Mouse (Mus musculus) midbrain, embryonic 12.5 days (tissue): ENCODE results near the gene Zdhhc5. TPM values are rescaled to one million over a fixed set of nuclear protein-coding genes. Genes with fewer than 3 reads are reported as not detected.

Source experiments
- ATAC-seq: fragments of 200-750 bp; cut with Nextera tagmentation; 2 replicates; pipeline ENCODE4 v1.8.0; 2017; ENCODE audit warnings: low read depth, moderate TSS enrichment, moderate library complexity; ENCODE audit not compliant: low FRiP score
- H3K27ac ChIP-seq: fragments of 300-500 bp; sonication (generic); replicated peaks from 2 replicates; pipeline ENCODE4 v1.5.1; 2016; ENCODE audit warnings: mild to moderate bottlenecking
- H3K27me3 ChIP-seq: fragments of 300-500 bp; sonication (generic); 2 replicates; pipeline ENCODE4 v1.6.1; 2016; ENCODE audit warnings: mild to moderate bottlenecking
- H3K36me3 ChIP-seq: fragments of 300-500 bp; sonication (generic); 2 replicates; pipeline ENCODE4 v1.6.1; 2016
- H3K4me1 ChIP-seq: fragments of 300-500 bp; sonication (generic); 2 replicates; pipeline ENCODE4 v1.6.1; 2016
- H3K4me2 ChIP-seq: fragments of 300-500 bp; sonication (generic); replicated peaks from 2 replicates; pipeline ENCODE4 v1.6.1; 2016; ENCODE audit warnings: mild to moderate bottlenecking, moderate library complexity
- H3K4me3 ChIP-seq: fragments of 300-500 bp; sonication (generic); 2 replicates; pipeline ENCODE4 v1.5.1; 2016; ENCODE audit warnings: mild to moderate bottlenecking
- H3K9ac ChIP-seq: fragments of 300-500 bp; sonication (generic); replicated peaks from 2 replicates; pipeline ENCODE4 v1.6.1; 2016; ENCODE audit warnings: mild to moderate bottlenecking, moderate library complexity
- H3K9me3 ChIP-seq: fragments of 300-500 bp; sonication (generic); 2 replicates; pipeline ENCODE4 v1.6.1; 2016; ENCODE audit warnings: mild to moderate bottlenecking
- WGBS: fragments of 180-500 bp; shearing (Covaris S2); methylation state at CpG from one replicate; pipeline ENCODE4 v1.1.7; 2016; 5-methylcytosine and 5-hydroxymethylcytosine counted together
- polyA plus RNA-seq: library from polyadenylated mRNA; unstranded; fragments of >200 nt; fragmentation: Nextera tagmentation; extraction: Ambion mirVana; gene quantifications from 2 replicates; pipeline ENCODE4 v1.2.1, GENCODE M21; 2016

The Zdhhc5 gene
- polyA plus RNA-seq, 1 experiment from 2014 or later, result 28.1 TPM

GRCm38 (mm10) chr2:84716423-84717355 lies 1.7 kb upstream of the Zdhhc5 start:
- ATAC-seq, result no peak
- peaks cover 16% of the 10 kb centered on the region for H3K4me1 ChIP-seq
- no peaks in the 10 kb centered on the region for H3K27me3 ChIP-seq
- 39% methylated on average over 9 of the region's 9 CpGs for WGBS
- peak overlapping the region; percentile 71 for H3K9ac ChIP-seq
- peak overlapping the region; percentile 81 for H3K4me2 ChIP-seq
- peak overlapping the region; percentile 97; the same call in 1 of the 2 replicates for H3K27ac ChIP-seq
- peaks cover 7% of the 10 kb centered on the region for H3K36me3 ChIP-seq
- no peaks in the 10 kb centered on the region for H3K9me3 ChIP-seq
- H3K4me3 ChIP-seq, result peak overlapping the region; percentile 96

- Histone ChIP-seq H3K4me2 (peak overlapping the region; percentile 81), H3K27ac (peak overlapping the region; percentile 97), H3K36me3 (peaks cover 4% of the 10 kb centered on the region; the same call in 1 of the 2 replicates), H3K4me3 (peak overlapping the region; percentile 96), H3K27me3 (no peaks in the 10 kb centered on the region), H3K4me1 (peaks cover 16% of the 10 kb centered on the region), H3K9me3 (no peaks in the 10 kb centered on the region), H3K9ac (peak overlapping the region; percentile 94)
- WGBS, result under 1% methylated on average over 33 of the region's 33 CpGs
- ATAC-seq, result peak; percentile 94
Observed at GRCm38 (mm10) chr2:84715562-84716361, 782 bp upstream of the Zdhhc5 start.

- peak; percentile 16 for ATAC-seq
- H3K27me3 ChIP-seq, result no peaks in the 10 kb centered on the region
- H3K4me2 ChIP-seq, result peak overlapping the region; percentile 81
- H3K27ac ChIP-seq, result peak overlapping the region; percentile 97
- peak overlapping the region; percentile 94 for H3K9ac ChIP-seq
- 1% methylated on average over 24 of the region's 26 CpGs for WGBS
- H3K9me3 ChIP-seq, result no peaks in the 10 kb centered on the region
- H3K4me1 ChIP-seq, result peaks cover 16% of the 10 kb centered on the region
- peaks cover 16% of the 10 kb centered on the region for H3K36me3 ChIP-seq
- peak overlapping the region; percentile 96 for H3K4me3 ChIP-seq
Observed at GRCm38 (mm10) chr2:84714422-84714810, 564 bp downstream of the Zdhhc5 start.

GRCm38 (mm10) chr2:84711898-84712297 lies 3.1 kb downstream of the Zdhhc5 start:
- Histone ChIP-seq H3K4me2 (no peak overlapping the region), H3K9ac (no peak overlapping the region), H3K9me3 (no peaks in the 10 kb centered on the region), H3K4me3 (no peak overlapping the region), H3K27ac (no peak overlapping the region), H3K36me3 (peaks cover 33% of the 10 kb centered on the region), H3K4me1 (peaks cover 26% of the 10 kb centered on the region), H3K27me3 (no peaks in the 10 kb centered on the region)
- WGBS, result 88% methylated on average over 2 of the region's 2 CpGs
- ATAC-seq, result no peak

GRCm38 (mm10) chr2:84707523-84707922 lies 7.5 kb downstream of the Zdhhc5 start:
- no peak overlapping the region for H3K4me3 ChIP-seq
- WGBS, result 76% methylated on average over 1 of the region's 1 CpGs
- no peaks in the 10 kb centered on the region for H3K27me3 ChIP-seq
- peaks cover 50% of the 10 kb centered on the region for H3K36me3 ChIP-seq
- H3K4me2 ChIP-seq, result no peak overlapping the region
- no peak overlapping the region for H3K9ac ChIP-seq
- no peak overlapping the region for H3K27ac ChIP-seq
- ATAC-seq, result no peak; the same call in 1 of the 2 replicates
- H3K4me1 ChIP-seq, result peaks cover 12% of the 10 kb centered on the region; the same call in 1 of the 2 replicates
- H3K9me3 ChIP-seq, result no peaks in the 10 kb centered on the region

- Histone ChIP-seq H3K9ac (no peak overlapping the region), H3K9me3 (no peaks in the 10 kb centered on the region), H3K27me3 (no peaks in the 10 kb centered on the region), H3K4me1 (peaks cover 12% of the 10 kb centered on the region; the same call in 1 of the 2 replicates), H3K36me3 (peaks cover 49% of the 10 kb centered on the region), H3K27ac (no peak overlapping the region), H3K4me3 (no peak overlapping the region), H3K4me2 (no peak overlapping the region)
- no peak for ATAC-seq
- 85% methylated on average over 1 of the region's 1 CpGs for whole genome bisulfite sequencing
Observed at GRCm38 (mm10) chr2:84705295-84705694, 9.7 kb downstream of the Zdhhc5 start.

- no peak overlapping the region for H3K4me3 ChIP-seq
- no peaks in the 10 kb centered on the region for H3K9me3 ChIP-seq
- ATAC-seq, result no peak
- WGBS, result 69% methylated on average over 5 of the region's 5 CpGs
- H3K4me2 ChIP-seq, result no peak overlapping the region
- peaks cover 41% of the 10 kb centered on the region; the same call in 1 of the 2 replicates for H3K36me3 ChIP-seq
- H3K27ac ChIP-seq, result no peak overlapping the region
- H3K4me1 ChIP-seq, result peaks cover 12% of the 10 kb centered on the region; the same call in 1 of the 2 replicates
- no peak overlapping the region for H3K9ac ChIP-seq
- no peaks in the 10 kb centered on the region for H3K27me3 ChIP-seq
Observed at GRCm38 (mm10) chr2:84704329-84704728, 10.7 kb downstream of the Zdhhc5 start.

- no peak overlapping the region for H3K9ac ChIP-seq
- H3K4me1 ChIP-seq, result peaks cover 8% of the 10 kb centered on the region; the same call in 1 of the 2 replicates
- H3K4me3 ChIP-seq, result no peak overlapping the region
- H3K9me3 ChIP-seq, result no peaks in the 10 kb centered on the region
- no peak overlapping the region for H3K27ac ChIP-seq
- H3K36me3 ChIP-seq, result peaks cover 40% of the 10 kb centered on the region
- H3K4me2 ChIP-seq, result no peak overlapping the region
- 96% methylated on average over 1 of the region's 1 CpGs for WGBS
- no peaks in the 10 kb centered on the region for H3K27me3 ChIP-seq
- no peak for ATAC-seq
Observed at GRCm38 (mm10) chr2:84703497-84703896, 11.5 kb downstream of the Zdhhc5 start.

GRCm38 (mm10) chr2:84695007-84695695 lies 19.8 kb downstream of the Zdhhc5 start:
- no peak overlapping the region for H3K27ac ChIP-seq
- H3K36me3 ChIP-seq, result peaks cover 70% of the 10 kb centered on the region
- H3K4me2 ChIP-seq, result no peak overlapping the region
- no peak for ATAC-seq
- H3K4me1 ChIP-seq, result no peaks in the 10 kb centered on the region
- WGBS, result 93% methylated on average over 5 of the region's 5 CpGs
- H3K27me3 ChIP-seq, result no peaks in the 10 kb centered on the region
- no peak overlapping the region for H3K9ac ChIP-seq
- H3K4me3 ChIP-seq, result no peak overlapping the region
- H3K9me3 ChIP-seq, result no peaks in the 10 kb centered on the region

- ATAC-seq, result no peak
- WGBS, result 93% methylated on average over 12 of the region's 12 CpGs
- H3K9me3 ChIP-seq, result no peaks in the 10 kb centered on the region
Observed at GRCm38 (mm10) chr2:84690050-84690449, 24.9 kb downstream of the Zdhhc5 start.

GRCm38 (mm10) chr2:84688080-84688844 lies 26.7 kb downstream of the Zdhhc5 start:
- WGBS, result 83% methylated on average over 2 of the region's 2 CpGs
- H3K27me3 ChIP-seq, result no peaks in the 10 kb centered on the region
- H3K4me1 ChIP-seq, result no peaks in the 10 kb centered on the region
- H3K4me3 ChIP-seq, result no peak overlapping the region
- H3K9ac ChIP-seq, result no peak overlapping the region
- H3K9me3 ChIP-seq, result no peaks in the 10 kb centered on the region
- no peak for ATAC-seq
- no peak overlapping the region for H3K4me2 ChIP-seq
- no peak overlapping the region for H3K27ac ChIP-seq
- H3K36me3 ChIP-seq, result peaks cover 85% of the 10 kb centered on the region

More at GRCm38 (mm10) chr2:84690050-84690449, 24.9 kb downstream of the Zdhhc5 start:
- no peaks in the 10 kb centered on the region for H3K4me1 ChIP-seq
- H3K36me3 ChIP-seq, result peaks cover 89% of the 10 kb centered on the region
- no peak overlapping the region for H3K4me2 ChIP-seq
- H3K9ac ChIP-seq, result no peak overlapping the region
- H3K27me3 ChIP-seq, result no peaks in the 10 kb centered on the region
- H3K4me3 ChIP-seq, result no peak overlapping the region
- H3K27ac ChIP-seq, result no peak overlapping the region
